Mouse (Mus musculus) cortical plate, adult 2 months (tissue): ENCODE results near the gene Cdca7l.

Experiments used
- CTCF ChIP-seq: fragments of 200-500 bp; IDR thresholded peaks from 2 replicates; pipeline ENCODE4 v1.5.1; 2011; ENCODE audit warnings: mild to moderate bottlenecking, control low read depth, low read length; ENCODE audit not compliant: insufficient read depth; ENCODE audit errors: extremely low read depth
- POLR2A ChIP-seq: fragments of 200-500 bp; IDR thresholded peaks from 2 replicates; pipeline ENCODE4 v1.6.1; 2011; ENCODE audit warnings: mild to moderate bottlenecking, low read length, control low read depth; ENCODE audit not compliant: insufficient read depth; ENCODE audit errors: extremely low read depth

- TF ChIP-seq POLR2A, result no peak
- TF ChIP-seq CTCF, result no peak
Observed at GRCm38 (mm10) chr12:117834652-117835051, 30.6 kb downstream of the Cdca7l start.
